Comparison of ENCODE assay signal across 21 mouse cellular contexts in genomic region chr1:68573851-68574540, GRCm38 (mm10).
DNase-seq lines count a peak whose midpoint lies in the region; ATAC-seq and TF ChIP-seq lines count a peak whose summit lies in the region.
"Had no signal": no experiment of that assay in that cellular context is flagged by ENCODE, and none has a peak within 500 bp of the region (broad histone marks: within the 10 kb centered on the region; RNA-seq: fewer than 3 reads in every experiment).

No protein-coding gene starts in this region.

- H3K27ac ChIP-seq in midbrain, embryonic 14.5 days (replicated peaks; ENCODE audit: low read depth, low read length) = no peak overlapping the region
- H3K27ac ChIP-seq in midbrain, embryonic 10.5 days (replicated peaks) = no peak overlapping the region
- H3K27ac ChIP-seq: embryonic facial prominence, embryonic 15.5 days; hindbrain, embryonic 15.5 days; intestine, embryonic 15.5 days; liver, embryonic 13.5 days; lung, embryonic 15.5 days; macrophage had no signal

- H3K9me3 ChIP-seq in midbrain, embryonic 14.5 days (ENCODE audit: control insufficient read depth, low read length) = no peaks in the 10 kb centered on the region
- H3K9me3 ChIP-seq in midbrain, embryonic 10.5 days (replicated peaks) = no peaks in the 10 kb centered on the region
- H3K9me3 ChIP-seq: embryonic facial prominence, embryonic 15.5 days; hindbrain, embryonic 15.5 days; intestine, embryonic 15.5 days; liver, embryonic 13.5 days; lung, embryonic 15.5 days had no signal

- intact Hi-C loops in left cerebral cortex, postnatal 4 days (cut with DNase I) = no loop called here

- no peaks in the 10 kb centered on the region for H3K36me3 ChIP-seq in midbrain, embryonic 14.5 days (ENCODE audit: control insufficient read depth, insufficient read depth, low read length)
- H3K36me3 ChIP-seq in midbrain, embryonic 10.5 days = no peaks in the 10 kb centered on the region
- H3K36me3 ChIP-seq: embryonic facial prominence, embryonic 15.5 days; hindbrain, embryonic 15.5 days; intestine, embryonic 15.5 days; liver, embryonic 13.5 days; lung, embryonic 15.5 days had no signal

- TF ChIP-seq CTCF in brain, embryonic 14.5 days (IDR thresholded peaks at IDR 0.05; ENCODE audit: borderline replicate concordance, extremely low read depth, insufficient read depth, insufficient read length) = no peak

- WGBS in midbrain, embryonic 14.5 days = 63% methylated on average over 4 of the region's 4 CpGs
- 88% methylated on average over 4 of the region's 4 CpGs for whole genome bisulfite sequencing in midbrain, embryonic 10.5 days

- H3K9ac ChIP-seq in midbrain, embryonic 14.5 days (replicated peaks; ENCODE audit: low read length) = no peak overlapping the region
- H3K9ac ChIP-seq: embryonic facial prominence, embryonic 15.5 days; hindbrain, embryonic 15.5 days; intestine, embryonic 15.5 days; liver, embryonic 13.5 days; lung, embryonic 15.5 days had no signal

- H3K4me2 ChIP-seq in midbrain, embryonic 14.5 days (ENCODE audit: low read length) = no peak overlapping the region
- H3K4me2 ChIP-seq: embryonic facial prominence, embryonic 15.5 days; hindbrain, embryonic 15.5 days; intestine, embryonic 15.5 days; liver, embryonic 13.5 days; lung, embryonic 15.5 days; midbrain, embryonic 11.5 days had no signal

- H3K4me3 ChIP-seq in midbrain, embryonic 14.5 days (replicated peaks; ENCODE audit: low read depth, low read length) = no peak overlapping the region
- no peak overlapping the region for H3K4me3 ChIP-seq in midbrain, embryonic 10.5 days
- H3K4me3 ChIP-seq: embryonic facial prominence, embryonic 15.5 days; hindbrain, embryonic 15.5 days; intestine, embryonic 15.5 days; liver, embryonic 13.5 days; lung, embryonic 15.5 days had no signal

- no peaks in the 10 kb centered on the region for H3K4me1 ChIP-seq in midbrain, embryonic 14.5 days (ENCODE audit: control insufficient read depth, insufficient read depth, low read length)
- H3K4me1 ChIP-seq in midbrain, embryonic 10.5 days = no peaks in the 10 kb centered on the region
- H3K4me1 ChIP-seq: embryonic facial prominence, embryonic 15.5 days; hindbrain, embryonic 15.5 days; intestine, embryonic 15.5 days; liver, embryonic 13.5 days; lung, embryonic 15.5 days had no signal

- TF ChIP-seq POLR2A in brain, embryonic 14.5 days (IDR thresholded peaks at IDR 0.05; ENCODE audit: borderline replicate concordance, extremely low read depth, insufficient read depth, insufficient read length, poor library complexity, severe bottlenecking) = no peak

- no peak for ATAC-seq in midbrain, embryonic 14.5 days (ENCODE audit: low FRiP score, low TSS enrichment)
- ATAC-seq: intestine, embryonic 15.5 days had no signal

- peak; percentile 9 to 48 for DNase-seq in frontal cortex, postnatal 36 days (ENCODE audit: low spot score in 2 of 2)
- no peak for DNase-seq in frontal cortex, postnatal 10 days (ENCODE audit: low spot score in 2 of 2)
- DNase-seq in midbrain, embryonic 14.5 days = peak; percentile 22
- no peak for DNase-seq in midbrain, embryonic 10.5 days (ENCODE audit: low spot score)
- DNase-seq in brain, embryonic 14.5 days (ENCODE audit: low read depth) = peak; percentile 79
- DNase-seq in left cerebral cortex, postnatal 4 days = peak; percentile 3
- no peak for DNase-seq in spleen, postnatal 10 days (ENCODE audit: low spot score in 2 of 2)
- DNase-seq: adrenal gland, adult 8-10 months; cerebellum, adult 9-11 months; gastrocnemius, postnatal 14 days; heart, adult 18-20 months; heart, postnatal 4 days; kidney, postnatal 4 days; liver, embryonic 13.5 days; thymus, postnatal 25 days had no signal

- H3K27me3 ChIP-seq in midbrain, embryonic 14.5 days (ENCODE audit: control insufficient read depth, insufficient read depth, low read length) = no peaks in the 10 kb centered on the region
- H3K27me3 ChIP-seq in midbrain, embryonic 10.5 days (ENCODE audit: low read depth, poor library complexity, severe bottlenecking) = no peaks in the 10 kb centered on the region
- H3K27me3 ChIP-seq: embryonic facial prominence, embryonic 15.5 days; hindbrain, embryonic 15.5 days; intestine, embryonic 15.5 days; liver, embryonic 13.5 days; lung, embryonic 15.5 days had no signal

Comparison
In these comparisons a context has a peak if more than half of its experiments do, and no peak if none do; other contexts are left out.
1. DNase-seq: peak in frontal cortex, postnatal 36 days (2 of 2), midbrain, embryonic 14.5 days (single experiment), brain, embryonic 14.5 days (single experiment) and left cerebral cortex, postnatal 4 days (single experiment); none in frontal cortex, postnatal 10 days (0 of 2), midbrain, embryonic 10.5 days (single experiment) and spleen, postnatal 10 days (0 of 2).